Mouse (Mus musculus) stomach, embryonic 16.5 days (tissue): Measurements from ENCODE around the gene Sox2. TPM values are rescaled to one million over a fixed set of nuclear protein-coding genes. Genes with fewer than 3 reads are reported as not detected.

Experiments used
- ATAC-seq: fragments of 200-750 bp; cut with Nextera tagmentation; 2 replicates; pipeline ENCODE4 v1.8.0; 2017; ENCODE audit warnings: moderate number of reproducible peaks, moderate TSS enrichment; ENCODE audit not compliant: insufficient read depth, low FRiP score
- H3K27ac ChIP-seq: fragments of 300-500 bp; sonication (generic); 2 replicates; pipeline ENCODE4 v1.5.1; 2014; ENCODE audit warnings: low read length
- H3K27me3 ChIP-seq: fragments of 300-500 bp; sonication (generic); 2 replicates; pipeline ENCODE4 v1.6.1; 2014; ENCODE audit warnings: low read length, control low read depth, mixed read lengths; ENCODE audit not compliant: control insufficient read depth, insufficient read depth
- H3K36me3 ChIP-seq: fragments of 300-500 bp; sonication (generic); 2 replicates; pipeline ENCODE4 v1.6.1; 2014; ENCODE audit warnings: low read length; ENCODE audit not compliant: control insufficient read depth, insufficient read depth
- H3K4me1 ChIP-seq: fragments of 300-500 bp; sonication (generic); 2 replicates; pipeline ENCODE4 v1.6.1; 2014; ENCODE audit warnings: low read length, control low read depth, mixed read lengths; ENCODE audit not compliant: control insufficient read depth, insufficient read depth
- H3K4me2 ChIP-seq: fragments of 300-500 bp; sonication (generic); 2 replicates; pipeline ENCODE4 v1.6.1; 2014; ENCODE audit warnings: low read depth, low read length, mixed read lengths
- H3K4me3 ChIP-seq: fragments of 300-500 bp; sonication (generic); replicated peaks from 2 replicates; pipeline ENCODE4 v1.5.1; 2014; ENCODE audit warnings: mild to moderate bottlenecking, low read length
- H3K9ac ChIP-seq: fragments of 300-500 bp; sonication (generic); 2 replicates; pipeline ENCODE4 v1.6.1; 2014; ENCODE audit warnings: low read length
- H3K9me3 ChIP-seq: fragments of 300-500 bp; sonication (generic); replicated peaks from 2 replicates; pipeline ENCODE4 v1.6.1; 2016; ENCODE audit warnings: low read length, control low read depth; ENCODE audit not compliant: control insufficient read depth
- WGBS: fragments of 180-500 bp; shearing (Covaris S2); extraction: QIAGEN DNeasy Blood & Tissue Kit; methylation state at CpG from one replicate; pipeline ENCODE4 v1.1.7; 2014; 5-methylcytosine and 5-hydroxymethylcytosine counted together
- polyA plus RNA-seq: library from polyadenylated mRNA; unstranded; fragments of >200 nt; fragmentation: Nextera tagmentation; extraction: Ambion mirVana; gene quantifications from 2 replicates; pipeline ENCODE4 v1.2.1, GENCODE M21; 2015

The Sox2 gene
- polyA plus RNA-seq, 1 experiment from 2014 or later: 8.6 TPM

DNA sequence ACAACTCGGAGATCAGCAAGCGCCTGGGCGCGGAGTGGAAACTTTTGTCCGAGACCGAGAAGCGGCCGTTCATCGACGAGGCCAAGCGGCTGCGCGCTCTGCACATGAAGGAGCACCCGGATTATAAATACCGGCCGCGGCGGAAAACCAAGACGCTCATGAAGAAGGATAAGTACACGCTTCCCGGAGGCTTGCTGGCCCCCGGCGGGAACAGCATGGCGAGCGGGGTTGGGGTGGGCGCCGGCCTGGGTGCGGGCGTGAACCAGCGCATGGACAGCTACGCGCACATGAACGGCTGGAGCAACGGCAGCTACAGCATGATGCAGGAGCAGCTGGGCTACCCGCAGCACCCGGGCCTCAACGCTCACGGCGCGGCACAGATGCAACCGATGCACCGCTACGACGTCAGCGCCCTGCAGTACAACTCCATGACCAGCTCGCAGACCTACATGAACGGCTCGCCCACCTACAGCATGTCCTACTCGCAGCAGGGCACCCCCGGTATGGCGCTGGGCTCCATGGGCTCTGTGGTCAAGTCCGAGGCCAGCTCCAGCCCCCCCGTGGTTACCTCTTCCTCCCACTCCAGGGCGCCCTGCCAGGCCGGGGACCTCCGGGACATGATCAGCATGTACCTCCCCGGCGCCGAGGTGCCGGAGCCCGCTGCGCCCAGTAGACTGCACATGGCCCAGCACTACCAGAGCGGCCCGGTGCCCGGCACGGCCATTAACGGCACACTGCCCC, 586 bp downstream of the Sox2 start:
- peak overlapping the region; percentile 95 for H3K27ac ChIP-seq

DNA sequence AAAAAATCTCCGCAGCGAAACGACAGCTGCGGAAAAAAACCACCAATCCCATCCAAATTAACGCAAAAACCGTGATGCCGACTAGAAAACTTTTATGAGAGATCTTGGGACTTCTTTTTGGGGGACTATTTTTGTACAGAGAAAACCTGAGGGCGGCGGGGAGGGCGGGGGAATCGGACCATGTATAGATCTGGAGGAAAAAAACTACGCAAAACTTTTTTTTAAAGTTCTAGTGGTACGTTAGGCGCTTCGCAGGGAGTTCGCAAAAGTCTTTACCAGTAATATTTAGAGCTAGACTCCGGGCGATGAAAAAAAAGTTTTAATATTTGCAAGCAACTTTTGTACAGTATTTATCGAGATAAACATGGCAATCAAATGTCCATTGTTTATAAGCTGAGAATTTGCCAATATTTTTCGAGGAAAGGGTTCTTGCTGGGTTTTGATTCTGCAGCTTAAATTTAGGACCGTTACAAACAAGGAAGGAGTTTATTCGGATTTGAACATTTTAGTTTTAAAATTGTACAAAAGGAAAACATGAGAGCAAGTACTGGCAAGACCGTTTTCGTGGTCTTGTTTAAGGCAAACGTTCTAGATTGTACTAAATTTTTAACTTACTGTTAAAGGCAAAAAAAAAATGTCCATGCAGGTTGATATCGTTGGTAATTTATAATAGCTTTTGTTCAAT, 1.4 kb downstream of the Sox2 start:
- no peaks in the 10 kb centered on the region for H3K36me3 ChIP-seq
- WGBS: 3% methylated on average over 26 of the region's 26 CpGs
- peak overlapping the region; percentile 54 for H3K4me3 ChIP-seq
- peak overlapping the region; percentile 83 for H3K9ac ChIP-seq
- H3K4me2 ChIP-seq: no peak overlapping the region
- 0 out of 2 replicates have a peak, but pooled peaks cover 10% of the 10 kb centered on the region for H3K4me1 ChIP-seq
- no peaks in the 10 kb centered on the region for H3K9me3 ChIP-seq
- ATAC-seq: no peak
- peaks cover 52% of the 10 kb centered on the region for H3K27me3 ChIP-seq
- H3K27ac ChIP-seq: peak overlapping the region; percentile 95

More for the DNA sequence above, 586 bp downstream of the Sox2 start:
- Histone ChIP-seq H3K9me3 (no peaks in the 10 kb centered on the region), H3K9ac (peak overlapping the region; percentile 83), H3K27me3 (peaks cover 55% of the 10 kb centered on the region), H3K4me2 (peak overlapping the region; percentile 55), H3K36me3 (no peaks in the 10 kb centered on the region), H3K4me1 (0 out of 2 replicates have a peak, but pooled peaks cover 10% of the 10 kb centered on the region), H3K4me3 (peak overlapping the region; percentile 54)
- WGBS: under 1% methylated on average over 67 of the region's 67 CpGs
- ATAC-seq: no peak

GRCm38 (mm10) chr3:34652616-34653015, 2.4 kb downstream of the Sox2 start:
- H3K4me1 ChIP-seq: 0 out of 2 replicates have a peak, but pooled peaks cover 10% of the 10 kb centered on the region
- no peaks in the 10 kb centered on the region for H3K9me3 ChIP-seq
- H3K27ac ChIP-seq: peak overlapping the region; percentile 81
- no peaks in the 10 kb centered on the region for H3K36me3 ChIP-seq
- no peak for ATAC-seq
- H3K27me3 ChIP-seq: peaks cover 54% of the 10 kb centered on the region
- H3K4me3 ChIP-seq: peak overlapping the region; percentile 54
- H3K9ac ChIP-seq: peak overlapping the region; percentile 54
- 3% methylated on average over 14 of the region's 14 CpGs for WGBS
- H3K4me2 ChIP-seq: peak overlapping the region; percentile 50

- 2% methylated on average over 26 of the region's 26 CpGs for WGBS
- peaks cover 57% of the 10 kb centered on the region for H3K27me3 ChIP-seq
- no peak for ATAC-seq
- peak overlapping the region; percentile 50 for H3K4me2 ChIP-seq
- peak overlapping the region; percentile 54 for H3K4me3 ChIP-seq
- no peaks in the 10 kb centered on the region for H3K36me3 ChIP-seq
- 0 out of 2 replicates have a peak, but pooled peaks cover 10% of the 10 kb centered on the region for H3K4me1 ChIP-seq
- H3K9me3 ChIP-seq: no peaks in the 10 kb centered on the region
- H3K9ac ChIP-seq: peak overlapping the region; percentile 54
- H3K27ac ChIP-seq: peak overlapping the region; percentile 81
Measured at GRCm38 (mm10) chr3:34653235-34653976, 3.2 kb downstream of the Sox2 start.

DNA sequence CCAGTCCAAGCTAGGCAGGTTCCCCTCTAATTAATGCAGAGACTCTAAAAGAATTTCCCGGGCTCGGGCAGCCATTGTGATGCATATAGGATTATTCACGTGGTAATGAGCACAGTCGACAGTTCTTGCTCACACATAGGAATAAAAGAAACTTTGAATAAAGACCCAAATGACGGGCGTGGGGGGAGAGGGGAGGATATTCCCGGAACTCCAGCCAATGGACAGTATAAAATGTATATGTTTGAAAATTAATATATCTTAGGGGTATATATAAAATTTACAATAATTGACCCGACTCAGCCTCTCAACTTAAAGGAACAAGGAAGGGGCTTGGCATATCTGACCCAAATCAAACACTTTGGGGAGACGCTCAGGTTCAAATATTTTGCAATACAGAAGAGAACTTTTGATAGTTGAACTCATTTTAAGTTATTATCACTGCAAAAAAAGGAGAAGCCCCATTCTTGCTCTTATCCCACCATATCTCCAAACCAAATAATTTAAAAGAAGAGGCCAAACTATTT, 3.8 kb downstream of the Sox2 start:
- ATAC-seq: no peak
- peaks cover 57% of the 10 kb centered on the region for H3K27me3 ChIP-seq
- H3K4me2 ChIP-seq: peak overlapping the region; percentile 50
- no peaks in the 10 kb centered on the region for H3K36me3 ChIP-seq
- H3K4me3 ChIP-seq: peak overlapping the region; percentile 54
- 4% methylated on average over 9 of the region's 9 CpGs for WGBS
- H3K9me3 ChIP-seq: no peaks in the 10 kb centered on the region
- 0 out of 2 replicates have a peak, but pooled peaks cover 10% of the 10 kb centered on the region for H3K4me1 ChIP-seq
- peak overlapping the region; percentile 54 for H3K9ac ChIP-seq
- H3K27ac ChIP-seq: peak overlapping the region; percentile 81; the same call in 1 of the 2 replicates

DNA sequence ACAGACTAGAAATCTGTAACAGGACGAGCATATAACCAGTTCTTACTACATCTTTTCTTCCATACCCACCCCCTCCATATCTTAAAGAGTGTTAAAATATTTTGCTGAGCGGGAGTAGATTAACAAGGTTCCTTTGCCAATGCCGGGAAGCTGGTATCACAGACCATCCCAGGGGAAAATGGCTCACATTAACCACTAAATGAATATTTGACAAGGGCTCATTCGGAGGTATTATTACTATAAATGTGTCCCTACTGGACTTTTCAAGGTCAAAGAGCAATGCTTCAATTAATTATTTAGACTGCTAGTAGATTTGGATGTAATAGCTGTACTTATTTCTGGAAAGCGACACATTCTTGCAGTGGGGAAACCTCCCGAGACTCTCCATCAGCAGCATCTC, 4.6 kb downstream of the Sox2 start:
- Histone ChIP-seq H3K36me3 (no peaks in the 10 kb centered on the region), H3K27ac (peak overlapping the region; percentile 55; the same call in 1 of the 2 replicates), H3K4me1 (0 out of 2 replicates have a peak, but pooled peaks cover 6% of the 10 kb centered on the region), H3K9ac (peak overlapping the region; percentile 37; the same call in 1 of the 2 replicates), H3K27me3 (peaks cover 56% of the 10 kb centered on the region), H3K4me2 (peak overlapping the region; percentile 50), H3K4me3 (peak overlapping the region; percentile 54), H3K9me3 (no peaks in the 10 kb centered on the region)
- no peak for ATAC-seq
- 15% methylated on average over 6 of the region's 6 CpGs for whole genome bisulfite sequencing

GRCm38 (mm10) chr3:34655311-34656075, 5.3 kb downstream of the Sox2 start:
- H3K4me1 ChIP-seq: 0 out of 2 replicates have a peak, but pooled peaks cover 2% of the 10 kb centered on the region
- H3K4me2 ChIP-seq: peak overlapping the region; percentile 50
- peaks cover 59% of the 10 kb centered on the region for H3K27me3 ChIP-seq
- WGBS: 20% methylated on average over 11 of the region's 11 CpGs
- no peak for ATAC-seq
- H3K27ac ChIP-seq: no peak overlapping the region
- H3K36me3 ChIP-seq: no peaks in the 10 kb centered on the region
- H3K4me3 ChIP-seq: peak overlapping the region; percentile 54
- H3K9ac ChIP-seq: peak overlapping the region; percentile 58
- no peaks in the 10 kb centered on the region for H3K9me3 ChIP-seq

DNA sequence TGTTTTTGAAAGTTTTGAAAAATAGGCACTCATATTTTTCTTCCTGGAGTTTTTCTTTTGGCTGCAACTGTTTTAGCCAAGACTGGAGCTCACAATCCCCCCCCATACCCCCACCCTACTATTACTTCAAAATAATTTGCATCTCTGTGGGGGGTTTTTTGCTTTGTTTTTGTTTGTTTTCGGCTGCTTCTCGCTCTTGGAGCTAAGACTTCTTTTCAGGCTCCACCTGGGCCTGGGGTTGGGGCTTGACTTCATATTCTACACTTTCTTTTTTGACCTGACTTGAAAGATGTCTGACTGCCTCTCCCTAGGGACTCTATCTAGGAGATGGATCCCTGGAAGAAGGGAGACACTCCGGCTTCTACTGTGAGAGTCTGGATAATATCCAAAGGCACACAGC, 5.9 kb downstream of the Sox2 start:
- peak overlapping the region; percentile 58 for H3K9ac ChIP-seq
- H3K36me3 ChIP-seq: no peaks in the 10 kb centered on the region
- WGBS: 8% methylated on average over 3 of the region's 3 CpGs
- peak overlapping the region; percentile 54 for H3K4me3 ChIP-seq
- H3K4me2 ChIP-seq: peak overlapping the region; percentile 50
- H3K27ac ChIP-seq: peak overlapping the region; percentile 36; the same call in 1 of the 2 replicates
- H3K9me3 ChIP-seq: no peaks in the 10 kb centered on the region
- H3K4me1 ChIP-seq: no peaks in the 10 kb centered on the region
- H3K27me3 ChIP-seq: peaks cover 60% of the 10 kb centered on the region
- no peak for ATAC-seq
